Mouse (Mus musculus) spleen, postnatal 14 days (tissue): ENCODE data around the gene Lrrn4.
A peak's percentile ranks its signal among the peaks of the same experiment; 100 is the strongest.

Source experiments
- DNase-seq, 2 experiments: peaks; one replicate each; pipeline ENCODE4 v3.0.0; 2021 to 2022; ENCODE audit warnings: low spot score in 2 of 2

Lrrn4 gene

DNA sequence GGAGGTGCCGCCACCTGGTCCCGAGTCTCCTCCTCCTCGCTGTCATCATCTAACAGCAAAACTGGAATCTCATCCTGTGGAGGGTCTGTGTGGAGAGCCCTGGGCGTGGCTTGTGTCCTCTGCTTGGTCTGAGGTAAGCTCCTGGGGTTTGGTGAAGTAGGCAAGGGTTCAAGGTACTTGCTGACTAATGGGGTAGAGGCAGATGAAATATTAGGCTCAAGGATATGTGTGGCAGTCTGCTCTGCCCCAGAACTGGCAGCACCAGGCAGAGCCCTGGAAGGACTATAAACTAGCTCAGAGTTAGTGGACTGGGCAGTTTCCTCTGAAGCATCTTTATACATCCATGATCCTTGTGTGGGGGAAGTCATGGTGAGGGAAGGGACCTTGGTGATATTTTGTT is 10.4 kb downstream of the Lrrn4 start:
- DNase-seq: no peak

DNA sequence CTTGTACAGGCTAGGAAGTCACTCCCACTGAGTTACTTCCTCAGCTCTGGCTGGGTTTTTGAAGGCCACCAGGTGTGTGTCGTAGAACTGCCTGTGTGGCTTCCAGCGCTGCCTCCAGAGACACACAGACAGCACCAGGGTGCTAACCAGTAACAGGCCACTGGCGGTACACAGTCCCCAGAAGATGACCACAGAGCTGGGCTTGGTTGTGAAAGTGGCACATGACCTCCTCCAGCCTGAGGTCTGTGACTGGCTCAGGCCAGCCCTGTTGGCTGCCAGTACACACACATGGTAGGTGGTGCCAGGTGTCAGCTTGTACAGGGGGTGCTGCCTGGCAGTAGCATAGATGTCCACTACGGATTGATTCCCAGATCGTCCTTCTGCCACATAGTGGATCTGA is 11.0 kb downstream of the Lrrn4 start:
- no peak for DNase-seq

DNA sequence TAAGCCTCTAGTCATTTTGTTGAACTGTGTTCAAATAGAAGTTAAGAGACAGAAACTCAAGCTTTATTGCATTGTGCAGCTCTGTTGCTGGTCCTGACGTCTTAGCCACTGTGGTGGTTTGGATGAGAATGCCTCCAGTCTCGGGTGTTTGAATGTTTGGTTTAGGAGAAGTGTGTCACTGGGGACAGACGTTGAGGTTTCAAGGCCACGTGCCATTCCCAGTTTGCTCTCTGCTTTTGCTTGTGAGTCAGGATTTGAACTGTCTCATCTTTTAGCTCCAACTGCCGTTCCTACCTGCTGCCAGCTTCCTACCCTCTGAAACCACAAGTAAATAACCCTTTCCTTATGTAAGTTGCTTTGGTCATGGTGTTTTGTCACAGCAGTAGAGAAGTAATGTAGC is 13.2 kb downstream of the Lrrn4 start:
- no peak for DNase-seq

DNA sequence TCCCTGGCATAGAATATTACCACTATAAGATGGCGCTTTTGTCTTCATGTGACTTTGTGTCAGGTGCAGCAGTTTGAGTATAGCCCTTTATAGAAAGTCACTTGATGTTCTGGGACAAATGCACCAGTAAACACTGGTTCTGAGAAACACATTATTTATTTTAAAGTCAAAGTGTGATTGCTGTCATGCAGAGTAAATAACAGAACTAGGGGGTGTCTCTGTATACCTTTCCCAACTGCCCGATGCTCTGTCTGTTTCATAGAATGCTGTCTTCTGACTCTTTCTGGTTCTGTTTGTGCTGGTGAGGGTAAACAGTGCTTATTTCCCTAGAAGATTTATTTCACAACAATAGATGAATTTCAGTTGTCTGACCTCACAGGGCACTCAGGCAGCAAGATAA is 17.4 kb downstream of the Lrrn4 start:
- DNase-seq: no peak

DNA sequence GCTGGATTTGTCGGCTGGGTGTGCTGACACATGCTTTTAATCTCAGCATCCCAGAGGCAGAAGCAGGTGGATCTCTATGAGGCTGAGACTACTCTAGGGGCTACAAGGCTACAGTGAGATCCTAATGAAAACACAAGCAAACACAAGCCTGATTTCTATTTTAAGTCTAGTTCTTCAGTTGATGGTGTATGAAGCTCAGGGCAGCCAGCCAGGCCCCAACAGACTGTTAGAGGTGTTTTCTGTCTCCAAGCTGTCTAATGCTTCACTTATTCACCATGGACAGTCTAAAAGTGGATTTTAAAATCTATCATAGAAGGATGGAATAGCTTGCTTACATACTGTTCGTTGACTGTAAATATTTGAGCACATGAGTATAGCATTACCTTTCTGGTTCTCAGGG is 19.2 kb downstream of the Lrrn4 start:
- DNase-seq: no peak

DNA sequence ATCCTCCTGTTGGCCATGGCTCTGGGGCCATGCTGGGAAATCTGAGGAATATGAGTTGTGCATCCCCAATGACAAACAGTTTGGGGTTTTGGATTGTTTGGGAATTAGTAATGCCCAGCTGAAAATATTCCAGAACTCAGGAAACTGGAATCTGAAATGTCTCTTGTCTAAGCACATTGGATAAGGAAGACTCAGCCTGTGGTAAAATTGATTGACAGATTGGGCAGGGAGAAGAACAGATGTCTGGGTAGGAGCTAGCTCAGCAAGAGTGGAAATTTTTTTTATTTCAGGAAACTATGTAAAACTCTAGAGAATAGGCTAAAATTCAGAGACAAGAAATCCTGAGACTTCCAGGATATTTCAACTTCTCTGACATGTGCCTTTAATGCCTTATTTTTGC is 20.3 kb downstream of the Lrrn4 start:
- no peak for DNase-seq

DNA sequence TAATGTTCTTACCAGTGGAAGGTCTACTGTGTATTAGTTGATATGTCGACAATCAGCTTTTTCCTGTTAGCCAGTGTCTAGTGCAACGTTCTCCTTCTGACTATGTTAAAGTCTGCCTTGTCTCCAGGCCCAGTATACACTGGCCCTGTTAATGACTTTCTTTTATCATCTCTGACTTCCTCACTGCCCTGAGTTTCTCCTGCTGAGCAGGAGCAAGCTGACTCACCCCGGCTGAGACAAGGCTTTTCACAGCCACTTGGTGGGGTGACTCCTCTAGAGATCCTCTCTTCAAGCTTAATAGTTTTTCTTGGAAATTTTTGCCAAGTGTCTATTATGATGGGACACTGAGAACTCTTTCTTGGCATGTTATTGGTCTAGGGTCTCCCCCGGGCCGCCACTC is 24.4 kb downstream of the Lrrn4 start:
- DNase-seq: no peak

DNA sequence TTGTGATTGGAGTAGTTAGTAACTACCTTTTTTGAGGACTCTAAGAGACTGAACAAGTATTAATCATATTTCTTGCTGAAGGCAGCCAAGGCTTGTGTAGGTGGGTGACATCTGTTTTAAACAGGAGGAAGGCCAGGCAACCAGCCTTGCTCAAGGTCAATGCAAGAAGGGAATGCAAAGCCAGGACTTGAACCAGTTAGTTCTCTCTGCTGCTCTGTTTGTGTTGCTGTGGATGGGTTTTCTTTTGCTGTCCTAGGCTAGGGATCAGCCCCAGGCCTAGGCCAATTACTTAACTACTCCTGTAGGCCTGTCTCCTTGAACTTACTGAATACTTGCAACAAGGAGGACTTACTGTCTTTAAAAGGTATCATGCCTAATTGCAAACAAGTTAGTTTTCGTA is 27.6 kb downstream of the Lrrn4 start:
- DNase-seq: no peak

DNA sequence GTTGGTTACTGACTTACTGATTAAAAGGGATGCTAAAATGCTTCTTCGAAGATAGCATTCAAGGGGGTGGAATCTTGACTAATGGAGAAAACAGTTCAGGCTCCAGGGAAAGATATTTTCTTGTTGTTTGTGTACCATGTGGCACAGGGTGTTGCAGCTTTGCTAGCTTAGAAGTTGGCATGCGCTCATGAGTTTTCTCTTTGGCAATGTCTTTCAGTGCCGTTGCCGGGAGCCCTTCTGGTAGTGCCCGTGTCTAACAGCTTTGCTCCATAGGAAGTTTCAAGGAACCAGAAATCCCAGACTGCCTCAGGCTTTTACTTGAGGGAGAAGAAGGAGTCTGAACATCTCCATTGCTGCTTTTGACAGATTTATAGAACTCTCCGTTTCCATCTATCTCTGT is 31.6 kb downstream of the Lrrn4 start:
- DNase-seq: no peak

DNA sequence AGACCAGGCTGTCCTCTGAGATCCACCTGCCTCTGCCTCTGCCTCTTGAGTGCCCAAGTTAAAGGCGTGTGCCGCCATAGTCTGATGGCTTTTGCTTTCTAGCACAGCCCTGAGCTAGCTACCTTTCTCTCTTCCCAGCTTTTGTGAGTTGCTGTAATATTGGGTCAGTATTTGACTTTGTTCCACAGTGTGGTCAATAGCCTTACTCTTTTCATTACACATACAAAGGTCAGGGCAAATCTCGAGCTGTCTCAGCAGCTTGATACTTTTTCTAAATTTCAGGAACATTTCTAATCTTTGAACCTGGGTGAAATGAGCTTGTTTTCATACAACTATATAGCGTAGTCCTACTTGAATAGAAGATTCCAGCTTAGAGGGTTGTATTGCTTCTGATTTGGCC is 32.3 kb downstream of the Lrrn4 start:
- no peak for DNase-seq

DNA sequence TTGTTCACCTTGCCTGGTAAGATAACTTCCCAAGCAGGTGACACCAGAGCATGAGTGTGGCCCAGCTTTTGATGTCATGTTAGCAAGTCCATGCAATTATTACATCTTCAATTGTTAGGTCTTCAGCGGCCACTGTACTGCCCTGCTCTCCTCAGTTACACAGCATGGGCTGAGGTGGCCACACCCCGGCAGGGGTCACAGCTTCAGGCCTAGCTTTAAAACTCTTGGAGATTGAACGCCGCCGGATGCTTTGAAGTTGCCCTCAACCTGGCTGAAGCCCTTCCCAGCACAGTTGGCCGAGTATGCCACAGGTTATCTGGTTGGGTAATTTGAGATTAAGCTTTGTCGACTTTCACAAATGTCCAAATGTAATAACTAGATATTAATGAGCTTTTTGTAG is 33.1 kb downstream of the Lrrn4 start:
- DNase-seq: no peak

DNA sequence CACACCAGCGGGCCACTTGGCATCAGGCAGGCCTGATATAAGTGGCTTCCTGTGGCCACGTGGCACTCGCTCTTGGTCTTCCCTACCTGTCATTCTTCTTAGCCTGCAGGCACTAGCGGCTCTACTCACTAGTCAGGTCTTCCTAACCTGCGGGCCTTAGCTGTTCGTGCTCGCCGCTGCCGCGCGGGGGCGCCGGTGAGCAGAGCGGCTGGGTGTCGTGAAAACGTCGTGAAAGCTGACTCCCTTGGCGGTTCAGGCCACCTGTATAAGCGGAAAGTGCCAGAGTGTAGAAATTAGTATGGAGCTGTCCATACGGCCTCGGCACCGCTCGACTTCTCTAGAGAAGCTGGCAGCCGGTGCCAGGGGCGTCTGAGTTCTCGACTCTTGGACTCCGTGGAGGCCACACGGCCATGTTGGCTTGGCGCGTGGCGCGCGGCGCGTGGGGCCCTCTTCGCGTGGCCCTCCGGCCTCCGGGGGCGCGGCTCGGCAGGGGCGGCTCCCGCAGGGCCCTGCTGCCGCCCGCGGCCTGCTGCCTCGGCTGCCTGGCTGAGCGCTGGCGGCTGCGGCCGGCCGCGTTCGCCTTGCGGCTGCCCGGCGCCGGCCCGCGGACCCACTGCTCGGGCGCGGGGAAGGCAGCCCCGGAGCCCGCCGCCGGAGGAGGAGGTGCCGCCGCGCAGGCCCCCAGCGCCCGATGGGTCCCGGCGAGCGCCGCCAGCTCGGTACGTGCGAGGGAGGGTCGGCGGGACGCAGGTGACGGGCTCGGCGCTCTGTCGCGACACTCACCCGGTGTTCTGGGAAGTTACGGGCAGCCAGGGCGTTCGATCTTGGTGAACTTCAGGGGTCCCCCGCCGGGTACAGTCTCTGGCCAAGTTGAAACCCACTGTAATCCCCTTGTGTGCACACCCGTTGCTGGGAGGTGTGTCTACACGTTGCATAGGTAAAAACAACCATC is 34.0 kb downstream of the Lrrn4 start, which contains the start of gene Crls1:
TSS of gene Crls1 (plus strand) at position 260 of the 952 bp plus-strand sequence.
- DNase-seq: peak; percentile 97 to 98

DNA sequence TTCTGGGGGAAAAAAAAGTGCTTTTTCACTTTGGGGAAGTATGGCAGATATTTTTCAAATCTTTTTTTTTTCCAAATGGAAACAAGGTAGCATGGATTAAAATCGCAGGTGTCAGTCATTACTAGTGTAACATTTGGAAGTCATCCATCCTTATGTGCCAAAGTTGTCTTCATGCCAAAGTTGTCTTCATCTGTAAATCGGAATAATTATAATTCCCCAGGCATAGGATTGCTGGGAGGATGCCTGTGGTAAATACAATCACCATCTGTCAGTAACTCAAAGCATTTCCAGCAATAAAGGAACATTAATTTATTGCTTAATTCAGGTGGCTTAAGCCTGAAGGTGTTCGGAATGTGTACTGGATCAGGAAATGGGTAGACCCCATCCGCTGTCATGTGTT is 39.6 kb downstream of the Lrrn4 start:
- DNase-seq: no peak
